Mouse (Mus musculus) ES-Bruce4 (cell line): ENCODE measurements around the gene Atf7.

ENCODE experiments used
- CTCF ChIP-seq: IDR thresholded peaks from one replicate; pipeline ENCODE4 v1.8.1; 2011; ENCODE audit warnings: low read depth, low read length
- POLR2A ChIP-seq: IDR thresholded peaks from one replicate; pipeline ENCODE4 v1.8.1; 2011; ENCODE audit warnings: low read length; ENCODE audit not compliant: insufficient read depth

- TF ChIP-seq CTCF = no peak
- no peak for TF ChIP-seq POLR2A
Measured at GRCm38 (mm10) chr15:102500479-102500878, 124.8 kb downstream of the Atf7 start.
